In genomic region chr11:37235914-37236600, GRCm38 (mm10) we compare ENCODE assay signal across 8 mouse cellular contexts. TPM values are rescaled to one million over a fixed set of nuclear protein-coding genes. Genes with fewer than 3 reads are reported as not detected.
DNase-seq lines count a peak whose midpoint lies in the region; ATAC-seq lines count a peak whose summit lies in the region.

TSS of gene Tenm2 (minus strand) at chr11:37235964.

- WGBS in heart, embryonic 16.5 days: 1% methylated on average over 58 of the region's 59 CpGs
- under 1% methylated on average over 51 of the region's 59 CpGs for WGBS in midbrain, embryonic 11.5 days
- WGBS in stomach, embryonic 16.5 days: under 1% methylated on average over 59 of the region's 59 CpGs

- DNase-seq in thymus, postnatal 4 days: peak; percentile 10
- no peak for DNase-seq in thymus, postnatal 0 days (ENCODE audit: low spot score)
- DNase-seq in embryo, embryonic 11.5 days (ENCODE audit: low read depth, low spot score): peak; percentile 51
- DNase-seq in left cerebral cortex, adult 18-20 months (ENCODE audit: low spot score in 2 of 2): peak; percentile 61 to 83
- peak; percentile 98 for DNase-seq in midbrain, embryonic 11.5 days (ENCODE audit: low spot score, missing footprints)

- peaks cover 23% of the 10 kb centered on the region for H3K27me3 ChIP-seq in heart, embryonic 16.5 days (ENCODE audit: control insufficient read depth, insufficient read depth, low read length)
- no peaks in the 10 kb centered on the region; the same call in 1 of the 2 replicates for H3K27me3 ChIP-seq in midbrain, embryonic 11.5 days (ENCODE audit: control insufficient read depth, insufficient read depth, low read length)
- peaks cover 4% of the 10 kb centered on the region; the same call in 1 of the 2 replicates for H3K27me3 ChIP-seq in stomach, embryonic 16.5 days (ENCODE audit: control insufficient read depth, insufficient read depth, low read length)

- H3K4me2 ChIP-seq in heart, embryonic 16.5 days (ENCODE audit: low read depth, low read length): peak within 1 kb of the TSS; percentile 96
- H3K4me2 ChIP-seq in midbrain, embryonic 11.5 days: peak within 1 kb of the TSS; percentile 84
- peak within 1 kb of the TSS; percentile 76 for H3K4me2 ChIP-seq in stomach, embryonic 16.5 days (ENCODE audit: low read depth, low read length)

- no peaks in the 10 kb centered on the region for H3K9me3 ChIP-seq in heart, embryonic 16.5 days (replicated peaks; ENCODE audit: control insufficient read depth, low read length)
- no peaks in the 10 kb centered on the region for H3K9me3 ChIP-seq in midbrain, embryonic 11.5 days (ENCODE audit: control insufficient read depth, low read length)
- no peaks in the 10 kb centered on the region for H3K9me3 ChIP-seq in stomach, embryonic 16.5 days (replicated peaks; ENCODE audit: control insufficient read depth, low read length)

- no peaks in the 10 kb centered on the region for H3K36me3 ChIP-seq in heart, embryonic 16.5 days (ENCODE audit: control insufficient read depth, insufficient read depth)
- no peaks in the 10 kb centered on the region for H3K36me3 ChIP-seq in midbrain, embryonic 11.5 days (ENCODE audit: control insufficient read depth, insufficient read depth, low read length)
- H3K36me3 ChIP-seq in stomach, embryonic 16.5 days (ENCODE audit: control insufficient read depth, insufficient read depth, low read length): no peaks in the 10 kb centered on the region

- peak within 1 kb of the TSS; percentile 67 for H3K4me3 ChIP-seq in heart, embryonic 16.5 days (ENCODE audit: low read length)
- peak within 1 kb of the TSS; percentile 67 for H3K4me3 ChIP-seq in midbrain, embryonic 11.5 days (ENCODE audit: low read depth, low read length)
- H3K4me3 ChIP-seq in stomach, embryonic 16.5 days (replicated peaks; ENCODE audit: low read length): peak within 1 kb of the TSS; percentile 72

- peak within 1 kb of the TSS; percentile 67 for H3K9ac ChIP-seq in heart, embryonic 16.5 days (ENCODE audit: low read length)
- H3K9ac ChIP-seq in midbrain, embryonic 11.5 days (ENCODE audit: low read length): peak within 1 kb of the TSS; percentile 88
- H3K9ac ChIP-seq in stomach, embryonic 16.5 days (ENCODE audit: low read length): peak within 1 kb of the TSS; percentile 73

- ATAC-seq in heart, embryonic 16.5 days (replicated peaks; ENCODE audit: extremely low read depth, insufficient read depth, low FRiP score): peak; percentile 85
- peak; percentile 97 for ATAC-seq in midbrain, embryonic 11.5 days (ENCODE audit: low FRiP score)
- ATAC-seq in stomach, embryonic 16.5 days (ENCODE audit: insufficient read depth, low FRiP score): peak; percentile 90
- ATAC-seq in erythroid progenitor cell, adult 5-6 weeks (replicated peaks; ENCODE audit: low FRiP score, poor library complexity, severe bottlenecking): no peak

- no peak within 1 kb of the TSS for H3K27ac ChIP-seq in heart, embryonic 16.5 days (ENCODE audit: low read length)
- H3K27ac ChIP-seq in midbrain, embryonic 11.5 days (ENCODE audit: low read depth, low read length): peak within 1 kb of the TSS; percentile 76
- peak within 1 kb of the TSS; percentile 65 for H3K27ac ChIP-seq in stomach, embryonic 16.5 days (ENCODE audit: low read length)

- H3K4me1 ChIP-seq in heart, embryonic 16.5 days (ENCODE audit: control insufficient read depth, insufficient read depth, low read length): peaks cover 5% of the 10 kb centered on the region; the same call in 1 of the 2 replicates
- peaks cover 7% of the 10 kb centered on the region for H3K4me1 ChIP-seq in midbrain, embryonic 11.5 days (ENCODE audit: control insufficient read depth, insufficient read depth, low read length)
- 0 out of 2 replicates have a peak, but pooled peaks cover 5% of the 10 kb centered on the region for H3K4me1 ChIP-seq in stomach, embryonic 16.5 days (ENCODE audit: control insufficient read depth, insufficient read depth, low read length)

RNA-seq across cellular contexts. Expression of gene Tenm2, which starts in this region (rescaled TPM):
- polyA plus RNA-seq in thymus, postnatal 0 days (2015; fragmentation: Nextera tagmentation; extraction: Ambion mirVana): 0.72 and 1.2 TPM in 2 replicates
- 0.71 and 0.80 TPM in 2 replicates for polyA plus RNA-seq in heart, embryonic 16.5 days (2015; fragmentation: Nextera tagmentation; extraction: Ambion mirVana)
- total RNA-seq in left cerebral cortex, adult 18-20 months (2021): 10 to 100 TPM; 74.9 to 82.1 TPM
- polyA plus RNA-seq in midbrain, embryonic 11.5 days (2014; fragmentation: Nextera tagmentation; extraction: Ambion mirVana): 6.7 and 7.4 TPM in 2 replicates
- 1.9 and 2.9 TPM in 2 replicates for polyA plus RNA-seq in stomach, embryonic 16.5 days (2015; fragmentation: Nextera tagmentation; extraction: Ambion mirVana)
- not detected in 2 replicates for total RNA-seq in erythroid progenitor cell, adult 5-6 weeks (2015; ENCODE audit: low replicate concordance)
- total RNA-seq in erythroid progenitor cell, adult 5-6 weeks (2017; ENCODE audit: low replicate concordance): not detected in 2 replicates

Comparison
In these comparisons a context has a peak if more than half of its experiments do, and no peak if none do; other contexts are left out.
1. RNA of gene Tenm2 (total RNA-seq): 74.9 to 82.1 TPM in left cerebral cortex, adult 18-20 months; not detected in erythroid progenitor cell, adult 5-6 weeks; every median in the first group is over 10 times any median in the second.
2. Peak in ATAC-seq, H3K4me3 ChIP-seq, H3K9ac ChIP-seq and H3K4me2 ChIP-seq in heart, embryonic 16.5 days; RNA of the gene not detected or under 1 TPM.
3. Peak in every context shown above with its lines, with median percentiles within 50 percentile points of each other: H3K4me2 ChIP-seq, H3K4me3 ChIP-seq and H3K9ac ChIP-seq.